Mouse (Mus musculus) kidney, adult 2 months (tissue): ENCODE results near the gene Samd13. TPM values are rescaled to one million over a fixed set of nuclear protein-coding genes. Genes with fewer than 3 reads are reported as not detected.

Experiments
- DNase-seq: peaks from one replicate; pipeline ENCODE4 v3.0.0; 2021
- H3K27ac ChIP-seq: fragments of 200-500 bp; 2 replicates; pipeline ENCODE4 v1.5.1; 2012; ENCODE audit warnings: low read depth, low read length, control low read depth, inconsistent platforms; ENCODE audit not compliant: insufficient read depth
- H3K27me3 ChIP-seq: fragments of 200-500 bp; replicated peaks from 2 replicates; pipeline ENCODE4 v1.6.1; 2012; ENCODE audit warnings: mild to moderate bottlenecking, moderate library complexity, low read length, inconsistent platforms; ENCODE audit not compliant: control insufficient read depth, insufficient read depth
- H3K36me3 ChIP-seq: fragments of 200-500 bp; 2 replicates; pipeline ENCODE4 v1.6.1; 2012; ENCODE audit warnings: mild to moderate bottlenecking, moderate library complexity, low read length, inconsistent platforms; ENCODE audit not compliant: control insufficient read depth, insufficient read depth
- H3K4me1 ChIP-seq: fragments of 200-500 bp; 2 replicates; pipeline ENCODE4 v1.6.1; 2011; ENCODE audit warnings: low read length; ENCODE audit not compliant: control insufficient read depth, insufficient read depth
- H3K4me3 ChIP-seq: fragments of 200-500 bp; 2 replicates; pipeline ENCODE4 v1.5.1; 2011; ENCODE audit warnings: mild to moderate bottlenecking, low read depth, low read length, control low read depth; ENCODE audit not compliant: insufficient read depth
- CTCF ChIP-seq: fragments of 200-500 bp; conservative IDR thresholded peaks from 2 replicates; pipeline ENCODE4 v1.5.1; 2011; ENCODE audit warnings: low read depth, mild to moderate bottlenecking, control low read depth, low read length, moderate library complexity, mixed read lengths; ENCODE audit not compliant: insufficient read depth, insufficient read length
- POLR2A ChIP-seq: fragments of 200-500 bp; IDR thresholded peaks from one replicate; pipeline ENCODE4 v1.6.1; 2011; ENCODE audit warnings: low read depth, low read length, control low read depth
- WGBS: fragments of 180-500 bp; shearing (Covaris S2); methylation state at CpG from one replicate; pipeline ENCODE4 v1.1.7; 2018; 5-methylcytosine and 5-hydroxymethylcytosine counted together
- polyA plus RNA-seq: library from polyadenylated mRNA; depleted of rRNA; stranded (reverse); fragments of >200 nt; gene quantifications from 2 replicates; pipeline ENCODE4 v1.2.3, GENCODE M21; 2012

Samd13 gene
- polyA plus RNA-seq, 1 experiment, result 0.11 TPM

GRCm38 (mm10) chr3:146655111-146655577, 30.2 kb downstream of the Samd13 start:
- Histone ChIP-seq H3K36me3 (no peaks in the 10 kb centered on the region), H3K27me3 (no peaks in the 10 kb centered on the region), H3K4me3 (no peak overlapping the region), H3K4me1 (no peaks in the 10 kb centered on the region), H3K27ac (no peak overlapping the region)
- peak; percentile 1 for DNase-seq
- TF ChIP-seq POLR2A, result no peak
- no peak for TF ChIP-seq CTCF
- WGBS, result 47% methylated on average over 2 of the region's 2 CpGs

GRCm38 (mm10) chr3:146653692-146654091, 31.7 kb downstream of the Samd13 start:
- DNase-seq, result no peak
- H3K4me1 ChIP-seq, result no peaks in the 10 kb centered on the region
- no peak for TF ChIP-seq CTCF
- no peak for TF ChIP-seq POLR2A
- WGBS, result 57% methylated on average over 6 of the region's 6 CpGs
- H3K4me3 ChIP-seq, result no peak overlapping the region
- no peaks in the 10 kb centered on the region for H3K36me3 ChIP-seq
- H3K27me3 ChIP-seq, result no peaks in the 10 kb centered on the region
- H3K27ac ChIP-seq, result no peak overlapping the region

- Histone ChIP-seq H3K4me3 (no peak overlapping the region), H3K36me3 (no peaks in the 10 kb centered on the region), H3K27ac (no peak overlapping the region), H3K27me3 (no peaks in the 10 kb centered on the region), H3K4me1 (no peaks in the 10 kb centered on the region)
- DNase-seq, result no peak
- WGBS, result 87% methylated on average over 5 of the region's 5 CpGs
- TF ChIP-seq CTCF, result no peak
- no peak for TF ChIP-seq POLR2A
Measured at GRCm38 (mm10) chr3:146652431-146652830, 33.0 kb downstream of the Samd13 start.

GRCm38 (mm10) chr3:146651217-146651616, 34.2 kb downstream of the Samd13 start, which contains the start of gene 4930503B20Rik:
4930503B20Rik (minus strand) TSS chr3:146651317.
- no peaks in the 10 kb centered on the region for H3K27me3 ChIP-seq
- H3K4me1 ChIP-seq, result no peaks in the 10 kb centered on the region
- H3K4me3 ChIP-seq, result no peak within 1 kb of the TSS
- no peaks in the 10 kb centered on the region for H3K36me3 ChIP-seq
- H3K27ac ChIP-seq, result no peak within 1 kb of the TSS
- 90% methylated on average over 3 of the region's 3 CpGs for WGBS
- TF ChIP-seq POLR2A (no peak), CTCF (no peak)
- DNase-seq, result no peak

- Histone ChIP-seq H3K27ac (no peak overlapping the region), H3K27me3 (no peaks in the 10 kb centered on the region), H3K4me1 (no peaks in the 10 kb centered on the region), H3K4me3 (no peak overlapping the region), H3K36me3 (no peaks in the 10 kb centered on the region)
- no peak for DNase-seq
- WGBS, result 96% methylated on average over 10 of the region's 10 CpGs
- TF ChIP-seq CTCF (no peak), POLR2A (no peak)
Measured at GRCm38 (mm10) chr3:146650716-146651115, 34.7 kb downstream of the Samd13 start.

- Histone ChIP-seq H3K27ac (no peak overlapping the region), H3K27me3 (no peaks in the 10 kb centered on the region), H3K4me3 (no peak overlapping the region), H3K4me1 (no peaks in the 10 kb centered on the region), H3K36me3 (no peaks in the 10 kb centered on the region)
- 72% methylated on average over 10 of the region's 10 CpGs for WGBS
- no peak for DNase-seq
- TF ChIP-seq POLR2A, result no peak
- TF ChIP-seq CTCF, result no peak
Measured at GRCm38 (mm10) chr3:146649311-146649894, 36.0 kb downstream of the Samd13 start.

- Histone ChIP-seq H3K36me3 (no peaks in the 10 kb centered on the region), H3K27me3 (no peaks in the 10 kb centered on the region), H3K4me1 (no peaks in the 10 kb centered on the region), H3K27ac (no peak overlapping the region), H3K4me3 (no peak overlapping the region)
- no peak for TF ChIP-seq POLR2A
- no peak for TF ChIP-seq CTCF
- 38% methylated on average over 4 of the region's 4 CpGs for WGBS
- DNase-seq, result no peak
Measured at GRCm38 (mm10) chr3:146641818-146642427, 43.5 kb downstream of the Samd13 start.
